Mouse (Mus musculus) macrophage (primary cell): ENCODE data around the gene Hsp90aa1. TPM values are rescaled to one million over a fixed set of nuclear protein-coding genes. Genes with fewer than 3 reads are reported as not detected.
"Not testable (repeated sequence)": the region's sequence is repeated elsewhere in the genome, so short reads cannot be mapped to it uniquely, and the experiment has no call there.

Experiments
- H3K27ac ChIP-seq: fragments of 350-480 bp; formaldehyde crosslinking; 2 replicates; pipeline ENCODE4 v1.9.0; 2021
- H3K36me3 ChIP-seq: fragments of 350-480 bp; formaldehyde crosslinking; 2 replicates; pipeline ENCODE4 v1.9.0; 2021; ENCODE audit errors: inconsistent target
- H3K4me3 ChIP-seq: fragments of 350-480 bp; formaldehyde crosslinking; 2 replicates; pipeline ENCODE4 v1.9.0; 2021; ENCODE audit errors: inconsistent target
- H3K79me2 ChIP-seq: fragments of 350-480 bp; formaldehyde crosslinking; 2 replicates; pipeline ENCODE4 v1.9.0; 2021; ENCODE audit errors: inconsistent target
- WGBS: methylation state at CpG from one replicate; pipeline ENCODE4 v1.1.7; 2026; ENCODE audit warnings: inconsistent platforms; ENCODE audit not compliant: missing documents; 5-methylcytosine and 5-hydroxymethylcytosine counted together
- polyA plus RNA-seq: library from polyadenylated mRNA; stranded (reverse); fragments of 250-400 nt; gene quantifications from 3 replicates; pipeline ENCODE4 v1.2.4, GENCODE M21; 2018; ENCODE audit warnings: inconsistent platforms

Hsp90aa1 gene
- polyA plus RNA-seq, 1 experiment from 2014 or later = 290 TPM

DNA sequence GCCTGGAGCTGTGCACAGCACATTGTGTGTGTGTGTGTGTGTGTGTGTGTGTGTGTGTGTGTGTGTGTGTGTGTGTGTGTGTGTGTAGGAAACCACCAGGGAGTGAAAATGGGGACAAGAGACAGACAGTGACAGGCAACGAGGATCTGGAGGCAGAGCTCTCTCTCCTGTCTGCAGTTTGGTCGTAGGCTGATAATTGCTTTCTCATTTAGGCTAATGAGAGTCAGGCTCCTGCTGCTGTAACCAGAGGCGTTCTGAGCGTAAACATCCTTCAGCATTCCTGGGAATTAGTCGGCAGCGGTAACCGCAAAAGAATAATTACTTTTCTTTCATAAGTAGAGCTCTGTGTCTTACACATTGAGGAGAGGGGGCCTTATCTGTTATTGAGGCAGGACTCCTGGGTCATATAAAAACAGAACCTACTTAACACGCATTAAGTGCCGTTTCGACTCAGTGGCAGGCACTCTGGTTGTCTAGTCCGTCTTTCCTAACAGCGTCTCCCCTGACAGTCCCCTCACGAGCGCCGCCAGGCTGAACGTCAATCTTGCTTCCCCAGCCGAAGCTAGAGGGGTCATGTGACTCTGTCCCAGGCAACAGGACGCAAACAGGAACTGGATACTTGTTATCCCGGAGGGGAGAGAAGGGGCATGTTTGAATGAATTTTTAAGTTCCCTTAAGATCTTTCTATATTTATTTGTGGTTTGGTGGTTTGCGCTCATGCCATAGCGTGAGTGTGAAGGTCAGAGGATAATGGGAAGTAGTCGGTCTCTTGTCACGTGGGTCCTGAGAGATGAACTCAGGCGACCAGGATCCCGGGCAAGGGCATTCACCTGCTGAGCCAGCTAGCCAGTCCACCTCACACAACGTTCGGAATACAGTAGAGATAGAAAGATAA is 4.1 kb upstream of the Hsp90aa1 start:
- Histone ChIP-seq H3K27ac (peak overlapping the region; percentile 92), H3K4me3 (peak overlapping the region; percentile 20; the same call in 1 of the 2 replicates)

DNA sequence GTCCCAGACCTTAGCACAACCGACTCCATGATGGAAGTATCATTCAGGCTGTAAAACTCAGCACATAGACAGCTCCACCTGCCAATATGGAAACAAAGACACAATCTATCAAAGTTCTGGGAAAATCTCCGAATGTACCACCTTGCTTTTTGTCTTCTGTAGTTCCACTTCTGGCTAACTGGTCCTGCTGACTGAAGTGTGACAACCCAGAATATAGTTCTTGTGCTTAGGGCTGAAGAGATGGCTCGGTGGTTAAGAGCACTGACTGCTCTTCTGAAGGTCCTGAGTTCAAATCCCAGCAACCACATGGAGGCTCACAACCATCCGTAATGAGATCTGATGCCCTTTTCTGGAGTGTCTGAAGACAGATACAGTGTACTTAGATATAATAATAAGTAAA is 2.9 kb upstream of the Hsp90aa1 start:
- H3K36me3 ChIP-seq, H3K4me3 ChIP-seq, H3K79me2 ChIP-seq: not testable (repeated sequence)
- 94% methylated on average over 4 of the region's 4 CpGs for WGBS
- peak overlapping the region; percentile 92 for H3K27ac ChIP-seq

More for the DNA sequence above, 4.1 kb upstream of the Hsp90aa1 start:
- no peaks in the 10 kb centered on the region for H3K36me3 ChIP-seq
- WGBS = 2% methylated on average over 27 of the region's 27 CpGs
- no peaks in the 10 kb centered on the region for H3K79me2 ChIP-seq

DNA sequence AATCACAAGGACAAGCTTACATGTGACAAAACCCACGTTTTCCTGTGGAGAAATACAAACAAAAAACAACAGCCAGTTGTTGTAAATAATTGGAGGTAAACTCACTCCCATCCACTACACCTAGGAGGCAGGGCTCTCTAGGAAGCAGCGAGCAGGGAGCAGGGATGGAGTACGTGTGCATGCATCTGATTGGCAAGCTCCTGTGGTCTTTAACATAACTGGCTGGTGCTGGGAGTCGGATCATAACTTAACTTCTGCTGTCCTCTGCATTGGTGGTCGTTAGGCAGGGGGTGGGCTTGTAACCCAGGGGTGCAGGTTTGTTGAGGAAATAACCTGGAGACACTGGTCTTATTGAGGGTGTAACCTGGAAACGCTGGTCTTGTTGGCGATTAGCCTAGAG is 1.2 kb upstream of the Hsp90aa1 start:
- Histone ChIP-seq H3K36me3 (no peaks in the 10 kb centered on the region), H3K4me3 (no peak overlapping the region), H3K79me2 (no peaks in the 10 kb centered on the region), H3K27ac (peak overlapping the region; percentile 64)
- WGBS = 82% methylated on average over 6 of the region's 7 CpGs

DNA sequence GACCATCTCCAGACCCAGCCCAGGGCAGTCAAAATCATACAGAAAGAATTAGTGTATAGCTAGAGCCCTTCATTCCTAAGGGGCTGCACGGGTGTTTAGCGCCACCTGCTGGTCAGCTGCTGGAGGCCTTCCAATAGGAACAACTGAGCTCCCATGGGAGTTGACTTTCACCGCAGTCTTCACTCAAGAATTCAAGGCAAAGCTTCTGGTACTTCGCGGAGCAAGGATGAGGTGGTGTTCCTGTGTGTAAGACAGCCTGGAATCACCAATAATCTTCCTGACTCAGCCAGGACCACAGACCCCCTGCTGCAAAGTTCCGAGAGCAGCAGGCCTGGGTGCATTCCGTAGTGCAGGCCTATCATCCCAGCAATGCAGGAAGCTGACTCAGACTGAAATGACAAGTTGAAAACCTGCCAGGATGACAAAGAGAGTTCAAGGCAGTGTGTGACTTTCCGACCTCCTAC is 512 bp upstream of the Hsp90aa1 start:
- no peaks in the 10 kb centered on the region for H3K79me2 ChIP-seq
- no peaks in the 10 kb centered on the region for H3K36me3 ChIP-seq
- WGBS = 19% methylated on average over 8 of the region's 8 CpGs
- no peak overlapping the region for H3K4me3 ChIP-seq
- peak overlapping the region; percentile 64 for H3K27ac ChIP-seq

DNA sequence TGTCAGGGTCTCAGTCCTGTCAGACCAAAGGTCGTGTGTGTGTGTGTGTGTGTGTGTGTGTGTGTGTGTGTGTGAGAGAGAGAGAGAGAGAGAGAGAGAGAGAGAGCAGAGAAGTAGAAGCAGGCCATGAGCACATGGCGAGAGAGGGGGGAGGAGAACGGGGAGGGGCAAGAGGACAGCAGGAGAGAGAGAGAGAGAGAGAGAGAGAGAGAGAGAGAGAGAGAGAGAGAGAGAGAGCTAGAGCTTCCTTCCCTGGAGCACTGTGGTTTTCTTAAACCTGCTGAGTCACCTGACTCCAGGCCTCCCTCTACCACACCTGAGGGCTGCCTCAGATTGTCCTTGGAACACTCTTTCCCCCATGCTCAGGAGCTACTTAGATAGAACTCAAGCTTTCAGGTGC is 1.2 kb downstream of the Hsp90aa1 start:
- H3K79me2 ChIP-seq, H3K4me3 ChIP-seq, H3K36me3 ChIP-seq: not testable (repeated sequence)
- H3K27ac ChIP-seq = peak overlapping the region; percentile 15; the same call in 1 of the 2 replicates
- 30% methylated on average over 3 of the region's 3 CpGs for WGBS

DNA sequence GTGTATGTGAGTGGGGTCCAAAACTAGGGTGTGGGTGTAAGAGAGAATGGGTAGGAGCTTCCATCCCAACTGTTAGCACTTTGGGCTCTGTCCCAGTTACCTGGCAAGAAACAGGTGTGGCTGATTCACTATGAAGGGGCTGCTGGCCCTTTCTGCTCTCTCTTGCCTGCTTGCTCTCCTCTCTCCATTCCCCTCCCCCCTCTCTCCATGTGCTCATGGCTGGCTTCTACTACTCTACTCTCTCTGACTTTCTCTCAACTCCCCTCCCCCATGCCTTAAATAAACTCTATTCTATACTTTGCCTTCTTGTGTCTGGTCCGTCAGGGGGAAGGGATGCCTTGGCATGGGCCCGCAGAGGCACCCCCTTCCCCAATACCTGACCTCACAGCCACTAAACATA is 1.8 kb downstream of the Hsp90aa1 start:
- H3K27ac ChIP-seq = no peak overlapping the region
- H3K4me3 ChIP-seq = no peak overlapping the region
- H3K36me3 ChIP-seq = no peaks in the 10 kb centered on the region
- 90% methylated on average over 2 of the region's 2 CpGs for WGBS
- no peaks in the 10 kb centered on the region for H3K79me2 ChIP-seq

DNA sequence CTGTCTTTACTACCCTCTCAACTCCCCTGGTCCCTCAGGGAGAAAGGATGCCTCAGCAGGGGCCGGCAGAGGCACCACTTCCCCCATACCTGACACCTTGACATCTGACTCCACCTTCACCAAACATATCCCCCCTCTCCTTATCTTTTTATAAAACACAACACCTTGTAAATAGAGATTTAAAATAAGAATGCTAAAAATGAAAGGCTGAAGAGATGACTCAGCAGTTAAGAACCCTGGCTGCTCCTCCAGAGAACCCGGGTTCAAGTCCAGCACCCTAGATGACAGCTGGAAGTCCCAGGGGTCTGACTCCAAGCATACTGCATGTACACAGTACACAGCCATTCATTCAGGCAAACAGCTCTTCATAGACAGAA is 3.4 kb downstream of the Hsp90aa1 start:
- Histone ChIP-seq H3K4me3 (no peak overlapping the region), H3K27ac (no peak overlapping the region)

DNA sequence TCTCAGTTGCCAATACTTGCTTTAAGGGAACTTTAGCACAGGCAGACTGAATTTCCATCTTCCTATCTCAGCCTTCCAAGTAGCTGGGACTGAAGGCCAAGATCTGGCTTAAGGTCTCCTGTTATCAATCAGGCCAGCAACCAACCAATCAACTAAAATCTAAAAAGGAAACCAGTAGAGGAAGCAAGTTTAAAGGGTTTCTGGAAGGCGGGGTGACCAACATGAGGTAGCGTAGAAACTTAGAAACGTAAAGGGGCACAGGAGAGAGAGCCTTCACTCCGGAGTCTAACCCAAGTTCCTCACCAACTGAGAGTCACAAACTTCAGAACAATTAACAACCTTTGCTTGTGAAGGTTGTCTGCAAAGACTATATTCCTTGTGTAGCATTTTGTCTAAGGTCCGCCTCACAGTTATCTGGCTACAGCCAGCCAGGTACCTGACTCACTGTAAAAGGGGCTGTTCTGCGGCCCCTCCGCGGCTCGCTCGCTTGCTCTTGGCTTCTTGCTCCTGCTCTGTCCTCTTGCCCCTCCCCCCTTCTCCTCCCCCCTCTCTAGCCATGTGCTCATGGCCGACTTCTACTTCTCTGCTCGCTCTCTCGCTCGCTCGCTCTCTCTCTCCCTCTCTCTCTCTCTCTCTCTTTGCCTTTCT is 3.9 kb downstream of the Hsp90aa1 start:
- Histone ChIP-seq H3K36me3 (0 out of 2 replicates have a peak, but pooled peaks cover under 1% of the 10 kb centered on the region), H3K27ac (no peak overlapping the region), H3K79me2 (peaks cover 16% of the 10 kb centered on the region), H3K4me3 (no peak overlapping the region)
- 32% methylated on average over 12 of the region's 15 CpGs for WGBS

More for the DNA sequence above, 3.4 kb downstream of the Hsp90aa1 start:
- Histone ChIP-seq H3K79me2 (peaks cover 15% of the 10 kb centered on the region), H3K36me3 (no peaks in the 10 kb centered on the region)
- 68% methylated on average over 2 of the region's 2 CpGs for WGBS

DNA sequence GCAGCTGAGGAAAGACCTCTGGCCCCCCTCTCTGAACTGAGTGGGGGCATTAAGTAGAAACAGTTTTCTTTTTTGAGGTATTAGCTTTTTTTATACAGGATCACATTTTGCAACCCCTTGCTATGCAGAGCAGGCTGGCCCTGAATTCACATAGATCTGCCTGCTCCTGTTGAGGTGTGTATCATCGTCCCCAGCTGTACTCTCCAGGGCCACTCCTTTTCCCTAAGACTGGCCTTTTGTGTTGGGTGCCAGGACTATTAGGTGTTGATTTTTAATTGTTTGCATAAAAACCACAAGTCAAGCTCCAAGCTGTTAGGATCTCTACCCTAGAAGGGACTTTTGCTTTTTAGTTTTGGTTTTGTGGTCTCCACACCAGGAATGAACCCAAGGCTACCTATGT is 4.4 kb downstream of the Hsp90aa1 start:
- Histone ChIP-seq H3K36me3 (peaks cover 5% of the 10 kb centered on the region; the same call in 1 of the 2 replicates), H3K4me3 (no peak overlapping the region), H3K79me2 (peaks cover 16% of the 10 kb centered on the region), H3K27ac (no peak overlapping the region)
- WGBS = 100% methylated on average over 1 of the region's 1 CpGs

DNA sequence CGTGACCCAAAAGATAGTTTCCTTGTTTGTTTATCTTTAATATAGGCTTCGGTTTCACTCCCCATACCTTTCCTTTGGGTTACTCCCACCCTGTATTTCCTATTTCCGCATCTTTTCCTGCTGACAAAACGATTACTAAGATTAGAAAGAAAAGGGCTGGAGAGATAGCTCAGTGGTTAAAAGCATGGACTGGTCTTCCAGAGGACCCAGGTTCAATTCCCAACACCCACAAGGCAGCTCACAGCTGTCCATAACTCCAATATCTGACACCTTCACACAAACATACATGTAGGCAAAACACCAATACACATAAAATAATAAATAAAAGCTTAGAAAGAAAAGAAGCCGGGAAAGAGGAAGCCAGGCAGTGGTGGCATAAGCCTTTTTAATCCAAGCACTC is 5.1 kb downstream of the Hsp90aa1 start:
- WGBS = 48% methylated on average over 5 of the region's 5 CpGs
- Histone ChIP-seq H3K4me3 (no peak overlapping the region), H3K27ac (no peak overlapping the region)

DNA sequence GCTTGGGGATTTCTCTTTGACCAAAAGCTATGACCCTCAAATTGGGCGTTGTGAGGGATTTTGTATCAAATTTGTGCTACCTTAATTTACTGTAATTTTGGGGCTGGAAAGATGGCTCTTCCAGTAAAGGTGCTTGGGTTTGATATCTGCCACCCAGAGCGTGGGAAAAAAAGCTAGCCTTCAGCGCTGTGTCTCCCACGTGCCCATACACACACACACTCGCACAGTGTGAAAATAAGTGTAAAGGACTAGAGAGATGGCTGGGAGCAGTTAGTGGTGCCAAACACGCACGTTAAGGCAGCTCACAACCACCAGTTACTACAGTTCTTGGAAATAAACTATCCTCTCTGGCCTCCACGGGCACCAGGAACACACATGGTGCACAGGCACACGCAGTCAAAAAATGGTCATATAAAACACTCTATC is 5.5 kb downstream of the Hsp90aa1 start:
- peak overlapping the region; percentile 43 for H3K4me3 ChIP-seq
- peaks cover 16% of the 10 kb centered on the region for H3K79me2 ChIP-seq
- H3K36me3 ChIP-seq = peaks cover 9% of the 10 kb centered on the region; the same call in 1 of the 2 replicates
- 62% methylated on average over 9 of the region's 9 CpGs for WGBS
- peak overlapping the region; percentile 33; the same call in 1 of the 2 replicates for H3K27ac ChIP-seq

More for the DNA sequence above, 5.1 kb downstream of the Hsp90aa1 start:
- H3K79me2 ChIP-seq = peaks cover 16% of the 10 kb centered on the region
- H3K36me3 ChIP-seq = peaks cover 9% of the 10 kb centered on the region; the same call in 1 of the 2 replicates

DNA sequence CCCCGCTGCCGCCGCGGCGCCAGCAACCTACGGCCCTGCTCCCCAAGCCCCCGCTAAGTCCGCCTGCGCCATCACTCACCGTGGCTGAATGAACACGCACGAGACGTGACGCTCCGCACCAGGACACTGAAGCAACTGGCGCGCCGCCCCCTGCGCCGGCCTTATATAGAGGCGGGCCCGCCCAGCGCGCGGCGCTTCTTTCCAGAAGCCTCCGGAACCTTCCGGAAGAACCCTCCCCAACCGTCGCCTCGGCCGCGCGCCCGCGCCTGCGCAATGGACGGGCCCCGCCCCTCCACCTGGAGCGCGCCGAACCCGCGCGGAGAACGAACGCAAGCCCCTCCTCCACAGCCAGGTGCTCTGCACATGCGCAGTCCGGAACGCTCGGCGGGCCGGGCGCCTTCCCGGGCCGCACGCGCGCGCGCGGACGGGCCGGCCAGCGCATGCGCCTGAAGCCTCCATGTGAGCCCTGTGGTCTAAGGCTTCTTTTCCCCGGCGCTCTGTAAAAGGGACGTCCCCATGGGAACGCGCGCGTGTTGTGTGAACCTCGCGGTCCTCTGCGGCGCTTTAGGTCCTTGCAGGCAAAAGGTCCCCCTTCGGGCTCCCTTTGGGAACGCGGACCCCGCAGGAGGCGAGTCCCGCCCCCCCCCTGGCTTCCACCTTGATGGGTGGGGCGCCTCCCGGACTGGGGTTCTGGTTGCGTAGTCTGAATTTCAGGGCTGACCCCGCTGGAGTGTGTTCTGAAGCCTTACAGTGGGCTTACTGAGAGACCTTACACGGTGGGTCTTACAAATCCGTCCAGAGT is 6.2 kb downstream of the Hsp90aa1 start:
- peak overlapping the region; percentile 33; the same call in 1 of the 2 replicates for H3K27ac ChIP-seq
- H3K36me3 ChIP-seq = peaks cover 14% of the 10 kb centered on the region; the same call in 1 of the 2 replicates
- H3K4me3 ChIP-seq = peak overlapping the region; percentile 43
- under 1% methylated on average over 88 of the region's 89 CpGs for WGBS
- peaks cover 16% of the 10 kb centered on the region for H3K79me2 ChIP-seq

DNA sequence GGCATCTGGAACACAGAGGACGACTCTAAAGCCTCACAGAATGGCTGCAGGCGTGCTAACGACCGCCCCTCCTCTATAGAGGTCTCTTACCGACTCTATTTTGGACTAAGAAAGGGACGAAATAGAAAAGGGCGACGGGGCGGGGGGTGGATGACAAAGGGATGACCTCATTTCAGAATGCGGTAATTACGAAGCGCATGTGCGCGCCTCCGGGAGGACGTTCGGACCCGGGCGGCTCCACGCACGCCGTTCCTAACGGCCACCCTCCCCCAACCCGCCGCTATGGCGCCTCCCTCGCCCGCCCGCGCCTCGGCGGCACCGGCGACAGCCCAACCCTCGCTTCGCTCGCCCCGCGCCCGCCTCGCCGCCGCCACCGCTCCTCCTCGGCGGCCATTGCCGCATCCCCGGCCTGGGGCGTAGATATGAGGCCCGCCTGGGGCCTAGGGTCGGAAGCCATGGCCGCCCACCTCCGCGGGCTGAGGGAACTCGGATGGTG is 6.8 kb downstream of the Hsp90aa1 start:
- under 1% methylated on average over 52 of the region's 55 CpGs for WGBS
- H3K27ac ChIP-seq = 0 out of 2 replicates have a peak overlapping the region, but pooled peaks have one; percentile 13
- H3K36me3 ChIP-seq = peaks cover 15% of the 10 kb centered on the region; the same call in 1 of the 2 replicates
- peaks cover 16% of the 10 kb centered on the region for H3K79me2 ChIP-seq
- H3K4me3 ChIP-seq = peak overlapping the region; percentile 57

DNA sequence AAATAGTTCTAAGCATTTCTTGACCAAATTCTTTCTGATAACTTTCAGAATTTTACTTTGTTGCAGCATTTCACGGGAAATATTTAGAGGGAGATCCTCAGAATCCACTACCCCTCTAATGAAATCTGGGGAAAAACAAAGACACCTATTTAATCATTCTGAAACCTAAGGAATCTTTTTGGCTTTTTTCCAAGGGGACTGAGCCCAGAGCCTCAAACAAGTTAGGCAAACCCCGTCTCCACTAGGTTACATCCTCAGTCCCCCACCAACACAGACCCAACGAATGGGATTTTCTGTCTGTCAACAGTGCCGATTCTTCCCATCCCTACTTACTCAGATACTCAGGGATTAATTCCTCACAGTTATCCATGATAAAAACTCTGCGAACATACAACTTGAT is 9.2 kb downstream of the Hsp90aa1 start:
- not testable (repeated sequence) for H3K4me3 ChIP-seq, H3K27ac ChIP-seq
- peaks cover 16% of the 10 kb centered on the region for H3K79me2 ChIP-seq
- H3K36me3 ChIP-seq = peaks cover 24% of the 10 kb centered on the region; the same call in 1 of the 2 replicates
- WGBS = 100% methylated on average over 3 of the region's 5 CpGs
